Mouse (Mus musculus): Measurements from ENCODE around the gene Lims1. TPM values are rescaled to one million over a fixed set of nuclear protein-coding genes. Genes with fewer than 3 reads are reported as not detected.

The Lims1 gene
- total and polyA plus RNA-seq, 2 experiments, result 2.7 to 19.7 TPM

GRCm38 (mm10) chr10:58381904-58382303 lies 58.6 kb downstream of the Lims1 start:
- peaks cover 5% of the 10 kb centered on the region; the same call in 1 of the 2 replicates for H3K79me2 ChIP-seq (ENCODE audit: control insufficient read depth, insufficient read depth, low read length)
- H3K27me3 ChIP-seq (ENCODE audit: control insufficient read depth, insufficient read depth, low read length), result no peaks in the 10 kb centered on the region
- no peak overlapping the region for H3K27ac ChIP-seq (replicated peaks; ENCODE audit: insufficient read depth, low read depth, low read length)
- TF ChIP-seq POLR2A (IDR thresholded peaks at IDR 0.05; ENCODE audit: extremely low read depth, insufficient read depth, low read length), result no peak
- TF ChIP-seq CTCF (IDR thresholded peaks at IDR 0.05; ENCODE audit: low read depth, low read length), result no peak
- no peak overlapping the region for H3K9ac ChIP-seq (ENCODE audit: low read depth, low read length)
- H3K4me1 ChIP-seq (ENCODE audit: control insufficient read depth, insufficient read depth, low read length), result peaks cover 2% of the 10 kb centered on the region
- WGBS, result 83% methylated on average over 1 of the region's 1 CpGs
- H3K4me3 ChIP-seq (ENCODE audit: insufficient read depth, low read depth, low read length), result no peak overlapping the region
- DNase-seq (ENCODE audit: extremely low read depth, low read depth, low spot score), result no peak
- no peaks in the 10 kb centered on the region for H3K36me3 ChIP-seq (ENCODE audit: control insufficient read depth, insufficient read depth, low read length)

GRCm38 (mm10) chr10:58382621-58383101 lies 59.4 kb downstream of the Lims1 start:
- Histone ChIP-seq H3K79me2 (ENCODE audit: control insufficient read depth, insufficient read depth, low read length) (peaks cover 5% of the 10 kb centered on the region; the same call in 1 of the 2 replicates), H3K9ac (ENCODE audit: low read depth, low read length) (no peak overlapping the region), H3K27me3 (ENCODE audit: control insufficient read depth, insufficient read depth, low read length) (no peaks in the 10 kb centered on the region), H3K27ac (replicated peaks; ENCODE audit: insufficient read depth, low read depth, low read length) (no peak overlapping the region), H3K4me3 (ENCODE audit: insufficient read depth, low read depth, low read length) (no peak overlapping the region), H3K36me3 (ENCODE audit: control insufficient read depth, insufficient read depth, low read length) (no peaks in the 10 kb centered on the region), H3K4me1 (ENCODE audit: control insufficient read depth, insufficient read depth, low read length) (peaks cover 2% of the 10 kb centered on the region)
- TF ChIP-seq CTCF (IDR thresholded peaks at IDR 0.05; ENCODE audit: low read depth, low read length), result no peak
- no peak for TF ChIP-seq POLR2A (IDR thresholded peaks at IDR 0.05; ENCODE audit: extremely low read depth, insufficient read depth, low read length)
- 69% methylated on average over 3 of the region's 3 CpGs for WGBS
- no peak for DNase-seq (ENCODE audit: extremely low read depth, low read depth, low spot score)

GRCm38 (mm10) chr10:58383282-58383681 lies 60.0 kb downstream of the Lims1 start:
- Histone ChIP-seq H3K27ac (replicated peaks; ENCODE audit: insufficient read depth, low read depth, low read length) (no peak overlapping the region), H3K36me3 (ENCODE audit: control insufficient read depth, insufficient read depth, low read length) (no peaks in the 10 kb centered on the region), H3K27me3 (ENCODE audit: control insufficient read depth, insufficient read depth, low read length) (no peaks in the 10 kb centered on the region), H3K4me3 (ENCODE audit: insufficient read depth, low read depth, low read length) (no peak overlapping the region), H3K79me2 (ENCODE audit: control insufficient read depth, insufficient read depth, low read length) (peaks cover 5% of the 10 kb centered on the region; the same call in 1 of the 2 replicates), H3K9ac (ENCODE audit: low read depth, low read length) (no peak overlapping the region), H3K4me1 (ENCODE audit: control insufficient read depth, insufficient read depth, low read length) (peaks cover 2% of the 10 kb centered on the region)
- no peak for DNase-seq (ENCODE audit: extremely low read depth, low read depth, low spot score)
- 58% methylated on average over 3 of the region's 3 CpGs for WGBS
- TF ChIP-seq POLR2A (IDR thresholded peaks at IDR 0.05; ENCODE audit: extremely low read depth, insufficient read depth, low read length) (no peak), CTCF (IDR thresholded peaks at IDR 0.05; ENCODE audit: low read depth, low read length) (no peak)

- peaks cover 2% of the 10 kb centered on the region; the same call in 1 of the 2 replicates for H3K79me2 ChIP-seq (ENCODE audit: control insufficient read depth, insufficient read depth, low read length)
- H3K9ac ChIP-seq (ENCODE audit: low read depth, low read length), result no peak overlapping the region
- 94% methylated on average over 2 of the region's 2 CpGs for WGBS
- no peaks in the 10 kb centered on the region for H3K36me3 ChIP-seq (ENCODE audit: control insufficient read depth, insufficient read depth, low read length)
- peaks cover 2% of the 10 kb centered on the region for H3K4me1 ChIP-seq (ENCODE audit: control insufficient read depth, insufficient read depth, low read length)
- TF ChIP-seq POLR2A (IDR thresholded peaks at IDR 0.05; ENCODE audit: extremely low read depth, insufficient read depth, low read length) (no peak), CTCF (IDR thresholded peaks at IDR 0.05; ENCODE audit: low read depth, low read length) (no peak)
- no peak overlapping the region for H3K27ac ChIP-seq (replicated peaks; ENCODE audit: insufficient read depth, low read depth, low read length)
- no peak for DNase-seq (ENCODE audit: extremely low read depth, low read depth, low spot score)
- no peaks in the 10 kb centered on the region for H3K27me3 ChIP-seq (ENCODE audit: control insufficient read depth, insufficient read depth, low read length)
- no peak overlapping the region for H3K4me3 ChIP-seq (ENCODE audit: insufficient read depth, low read depth, low read length)
Observed at GRCm38 (mm10) chr10:58383761-58384160, 60.5 kb downstream of the Lims1 start.

GRCm38 (mm10) chr10:58385629-58386028 lies 62.4 kb downstream of the Lims1 start:
- Histone ChIP-seq H3K27me3 (ENCODE audit: control insufficient read depth, insufficient read depth, low read length) (no peaks in the 10 kb centered on the region), H3K79me2 (ENCODE audit: control insufficient read depth, insufficient read depth, low read length) (peaks cover 2% of the 10 kb centered on the region; the same call in 1 of the 2 replicates), H3K36me3 (ENCODE audit: control insufficient read depth, insufficient read depth, low read length) (no peaks in the 10 kb centered on the region), H3K9ac (ENCODE audit: low read depth, low read length) (no peak overlapping the region), H3K4me1 (ENCODE audit: control insufficient read depth, insufficient read depth, low read length) (peaks cover 2% of the 10 kb centered on the region), H3K4me3 (ENCODE audit: insufficient read depth, low read depth, low read length) (no peak overlapping the region), H3K27ac (replicated peaks; ENCODE audit: insufficient read depth, low read depth, low read length) (no peak overlapping the region)
- DNase-seq (ENCODE audit: extremely low read depth, low read depth, low spot score), result no peak
- TF ChIP-seq CTCF (IDR thresholded peaks at IDR 0.05; ENCODE audit: low read depth, low read length) (no peak), POLR2A (IDR thresholded peaks at IDR 0.05; ENCODE audit: extremely low read depth, insufficient read depth, low read length) (no peak)
- 88% methylated on average over 5 of the region's 5 CpGs for WGBS

- Histone ChIP-seq H3K27me3 (ENCODE audit: control insufficient read depth, insufficient read depth, low read length) (no peaks in the 10 kb centered on the region), H3K4me3 (ENCODE audit: insufficient read depth, low read depth, low read length) (no peak overlapping the region), H3K9ac (ENCODE audit: low read depth, low read length) (no peak overlapping the region), H3K36me3 (ENCODE audit: control insufficient read depth, insufficient read depth, low read length) (no peaks in the 10 kb centered on the region), H3K4me1 (ENCODE audit: control insufficient read depth, insufficient read depth, low read length) (peaks cover 2% of the 10 kb centered on the region), H3K27ac (replicated peaks; ENCODE audit: insufficient read depth, low read depth, low read length) (no peak overlapping the region), H3K79me2 (ENCODE audit: control insufficient read depth, insufficient read depth, low read length) (peaks cover 2% of the 10 kb centered on the region; the same call in 1 of the 2 replicates)
- WGBS, result 90% methylated on average over 3 of the region's 3 CpGs
- DNase-seq (ENCODE audit: extremely low read depth, low read depth, low spot score), result no peak
- TF ChIP-seq POLR2A (IDR thresholded peaks at IDR 0.05; ENCODE audit: extremely low read depth, insufficient read depth, low read length) (no peak), CTCF (IDR thresholded peaks at IDR 0.05; ENCODE audit: low read depth, low read length) (no peak)
Observed at GRCm38 (mm10) chr10:58386997-58387396, 63.7 kb downstream of the Lims1 start.

Data from liver, adult 2 months (tissue).